Mouse (Mus musculus) B cell, adult 2 months (primary cell): ENCODE results near the gene Hoxa6.
A peak's percentile ranks its signal among the peaks of the same experiment; 100 is the strongest.

Experiments
- DNase-seq, 2 experiments: peaks; one replicate each; pipeline ENCODE4 v3.0.0; 2022

Hoxa6 gene

GRCm38 (mm10) chr6:52161336-52162092, 47.0 kb downstream of the Hoxa6 start:
- no peak for DNase-seq

GRCm38 (mm10) chr6:52160511-52161335, 47.8 kb downstream of the Hoxa6 start:
- DNase-seq = no peak

GRCm38 (mm10) chr6:52159979-52160378, 48.5 kb downstream of the Hoxa6 start:
- DNase-seq = no peak

- no peak for DNase-seq
Measured at GRCm38 (mm10) chr6:52159164-52159761, 49.3 kb downstream of the Hoxa6 start.

- peak; percentile 62 to 63 for DNase-seq
Measured at GRCm38 (mm10) chr6:52158276-52159051, 50.1 kb downstream of the Hoxa6 start, which contains the start of gene Hoxa1. Hoxa1 (minus strand) TSS chr6:52158317.

GRCm38 (mm10) chr6:52157466-52158275, 50.9 kb downstream of the Hoxa6 start:
- DNase-seq = no peak

- DNase-seq = no peak
Measured at GRCm38 (mm10) chr6:52156551-52157200, 51.8 kb downstream of the Hoxa6 start.
